Mouse (Mus musculus) embryonic facial prominence, embryonic 11.5 days (tissue): ENCODE results near the gene Slc7a7. TPM values are rescaled to one million over a fixed set of nuclear protein-coding genes. Genes with fewer than 3 reads are reported as not detected.
A peak's percentile ranks its signal among the peaks of the same experiment; 100 is the strongest.

ENCODE experiments used
- ATAC-seq: fragments of 200-750 bp; cut with Nextera tagmentation; replicated peaks from 2 replicates; pipeline ENCODE4 v1.8.0; 2017; ENCODE audit warnings: low read depth; ENCODE audit not compliant: insufficient number of reproducible peaks, low FRiP score, low TSS enrichment
- DNase-seq: peaks from one replicate; pipeline ENCODE4 v3.0.0-alpha.2; 2015; ENCODE audit warnings: low spot score
- H3K27ac ChIP-seq: fragments of 300-500 bp; sonication (generic); replicated peaks from 2 replicates; pipeline ENCODE4 v1.5.1; 2014; ENCODE audit warnings: mild to moderate bottlenecking, low read depth, low read length, control low read depth
- H3K27me3 ChIP-seq: fragments of 300-500 bp; sonication (generic); 2 replicates; pipeline ENCODE4 v1.6.1; 2014; ENCODE audit warnings: mild to moderate bottlenecking, low read length, moderate library complexity, mixed read lengths; ENCODE audit not compliant: control insufficient read depth, insufficient read depth
- H3K36me3 ChIP-seq: fragments of 300-500 bp; sonication (generic); replicated peaks from 2 replicates; pipeline ENCODE4 v1.6.1; 2014; ENCODE audit warnings: low read depth, mild to moderate bottlenecking, low read length, moderate library complexity, mixed read lengths; ENCODE audit not compliant: control insufficient read depth, insufficient read depth
- H3K4me1 ChIP-seq: fragments of 300-500 bp; sonication (generic); 2 replicates; pipeline ENCODE4 v1.6.1; 2014; ENCODE audit warnings: low read length, mixed read lengths; ENCODE audit not compliant: control insufficient read depth, insufficient read depth
- H3K4me2 ChIP-seq: fragments of 300-500 bp; sonication (generic); 2 replicates; pipeline ENCODE4 v1.6.1; 2014; ENCODE audit warnings: low read depth, mild to moderate bottlenecking, control low read depth, low read length, moderate library complexity
- H3K4me3 ChIP-seq: fragments of 300-500 bp; sonication (generic); 2 replicates; pipeline ENCODE4 v1.5.1; 2014; ENCODE audit warnings: low read depth, low read length, control low read depth
- H3K9ac ChIP-seq: fragments of 300-500 bp; sonication (generic); replicated peaks from 2 replicates; pipeline ENCODE4 v1.6.1; 2014; ENCODE audit warnings: mild to moderate bottlenecking, control low read depth, low read length
- H3K9me3 ChIP-seq: fragments of 300-500 bp; sonication (generic); replicated peaks from 2 replicates; pipeline ENCODE4 v1.6.1; 2016; ENCODE audit warnings: mild to moderate bottlenecking, low read length, inconsistent platforms, mixed read lengths; ENCODE audit not compliant: control insufficient read depth
- WGBS: fragments of 180-500 bp; shearing (Covaris S2); extraction: QIAGEN DNeasy Blood & Tissue Kit; methylation state at CpG from one replicate; pipeline ENCODE4 v1.1.7; 2014; 5-methylcytosine and 5-hydroxymethylcytosine counted together
- polyA plus RNA-seq: library from polyadenylated mRNA; unstranded; fragments of >200 nt; fragmentation: Nextera tagmentation; extraction: Ambion mirVana; gene quantifications from 2 replicates; pipeline ENCODE4 v1.2.1, GENCODE M21; 2014

Slc7a7 gene
- polyA plus RNA-seq, 1 experiment from 2014 or later, result 2.9 TPM

GRCm38 (mm10) chr14:54372923-54373322 lies 44.7 kb downstream of the Slc7a7 start:
- Histone ChIP-seq H3K9ac (no peak overlapping the region), H3K27me3 (no peaks in the 10 kb centered on the region), H3K4me1 (no peaks in the 10 kb centered on the region), H3K27ac (no peak overlapping the region), H3K4me2 (no peak overlapping the region), H3K4me3 (no peak overlapping the region), H3K36me3 (peaks cover 2% of the 10 kb centered on the region), H3K9me3 (no peaks in the 10 kb centered on the region)
- no peak for DNase-seq
- ATAC-seq, result no peak
- WGBS, result 93% methylated on average over 9 of the region's 9 CpGs

GRCm38 (mm10) chr14:54371460-54371859 lies 46.1 kb downstream of the Slc7a7 start:
- ATAC-seq, result peak; percentile 54; the same call in 1 of the 2 replicates

GRCm38 (mm10) chr14:54370595-54370994 lies 47.0 kb downstream of the Slc7a7 start:
- Histone ChIP-seq H3K27ac (no peak overlapping the region), H3K4me1 (no peaks in the 10 kb centered on the region), H3K9me3 (no peaks in the 10 kb centered on the region), H3K9ac (no peak overlapping the region), H3K4me3 (no peak overlapping the region), H3K27me3 (no peaks in the 10 kb centered on the region), H3K4me2 (no peak overlapping the region), H3K36me3 (peaks cover 2% of the 10 kb centered on the region)
- 96% methylated on average over 6 of the region's 6 CpGs for WGBS
- ATAC-seq (no peak), DNase-seq (no peak)

More at GRCm38 (mm10) chr14:54371460-54371859, 46.1 kb downstream of the Slc7a7 start:
- Histone ChIP-seq H3K9me3 (no peaks in the 10 kb centered on the region), H3K27me3 (no peaks in the 10 kb centered on the region), H3K9ac (no peak overlapping the region), H3K36me3 (peaks cover 2% of the 10 kb centered on the region), H3K27ac (no peak overlapping the region), H3K4me1 (no peaks in the 10 kb centered on the region), H3K4me2 (no peak overlapping the region), H3K4me3 (no peak overlapping the region)
- 95% methylated on average over 10 of the region's 10 CpGs for WGBS
- no peak for DNase-seq

GRCm38 (mm10) chr14:54369372-54369771 lies 48.2 kb downstream of the Slc7a7 start:
- Histone ChIP-seq H3K9me3 (no peaks in the 10 kb centered on the region), H3K36me3 (peaks cover 2% of the 10 kb centered on the region), H3K27me3 (no peaks in the 10 kb centered on the region), H3K4me3 (no peak overlapping the region), H3K9ac (no peak overlapping the region), H3K4me2 (no peak overlapping the region), H3K4me1 (no peaks in the 10 kb centered on the region), H3K27ac (no peak overlapping the region)
- WGBS, result 93% methylated on average over 3 of the region's 3 CpGs
- ATAC-seq (no peak), DNase-seq (no peak)

- no peak overlapping the region for H3K4me2 ChIP-seq
- no peak for ATAC-seq
- no peaks in the 10 kb centered on the region for H3K4me1 ChIP-seq
- no peaks in the 10 kb centered on the region for H3K27me3 ChIP-seq
- no peak overlapping the region for H3K4me3 ChIP-seq
- no peak overlapping the region for H3K27ac ChIP-seq
- WGBS, result 94% methylated on average over 18 of the region's 18 CpGs
- DNase-seq, result no peak
- no peak overlapping the region for H3K9ac ChIP-seq
- peaks cover 4% of the 10 kb centered on the region for H3K36me3 ChIP-seq
- H3K9me3 ChIP-seq, result no peaks in the 10 kb centered on the region
These were observed 50.0 kb downstream of the Slc7a7 start for GRCm38 (mm10) chr14:54367429-54368060.

- 95% methylated on average over 10 of the region's 10 CpGs for WGBS
- ATAC-seq, result no peak
- H3K36me3 ChIP-seq, result peaks cover 4% of the 10 kb centered on the region
These were observed 51.0 kb downstream of the Slc7a7 start for GRCm38 (mm10) chr14:54366581-54366980.

GRCm38 (mm10) chr14:54365026-54365645 lies 52.4 kb downstream of the Slc7a7 start:
- H3K9me3 ChIP-seq, result no peaks in the 10 kb centered on the region
- ATAC-seq (no peak), DNase-seq (no peak)
- no peak overlapping the region for H3K4me2 ChIP-seq
- no peaks in the 10 kb centered on the region for H3K4me1 ChIP-seq
- no peak overlapping the region for H3K4me3 ChIP-seq
- no peak overlapping the region for H3K9ac ChIP-seq
- no peaks in the 10 kb centered on the region for H3K27me3 ChIP-seq
- no peak overlapping the region for H3K27ac ChIP-seq
- WGBS, result 94% methylated on average over 5 of the region's 5 CpGs
- H3K36me3 ChIP-seq, result peaks cover 2% of the 10 kb centered on the region

More at GRCm38 (mm10) chr14:54366581-54366980, 51.0 kb downstream of the Slc7a7 start:
- H3K4me3 ChIP-seq, result no peak overlapping the region
- DNase-seq, result no peak
- H3K9ac ChIP-seq, result no peak overlapping the region
- no peak overlapping the region for H3K27ac ChIP-seq
- no peaks in the 10 kb centered on the region for H3K27me3 ChIP-seq
- H3K4me2 ChIP-seq, result no peak overlapping the region
- H3K9me3 ChIP-seq, result no peaks in the 10 kb centered on the region
- H3K4me1 ChIP-seq, result no peaks in the 10 kb centered on the region

GRCm38 (mm10) chr14:54363156-54363555 lies 54.4 kb downstream of the Slc7a7 start:
- Histone ChIP-seq H3K36me3 (peaks cover 2% of the 10 kb centered on the region; the same call in 1 of the 2 replicates), H3K9ac (no peak overlapping the region), H3K4me1 (no peaks in the 10 kb centered on the region), H3K27ac (no peak overlapping the region), H3K4me2 (no peak overlapping the region), H3K9me3 (no peaks in the 10 kb centered on the region), H3K27me3 (no peaks in the 10 kb centered on the region), H3K4me3 (no peak overlapping the region)
- WGBS, result 95% methylated on average over 8 of the region's 8 CpGs
- no peak for ATAC-seq
- DNase-seq, result no peak
